Mouse (Mus musculus): ENCODE results near the gene Masp2.

- TF ChIP-seq CTCF (IDR thresholded peaks at IDR 0.05; ENCODE audit: low read depth) (no peak), EP300 (IDR thresholded peaks at IDR 0.05; ENCODE audit: low read depth) (no peak)
Measured at GRCm38 (mm10) chr4:148593996-148594395, 8.4 kb upstream of the Masp2 start.

Data from heart, postnatal 0 days (tissue).